Mouse (Mus musculus): ENCODE results near the gene Vmn2r75. TPM values are rescaled to one million over a fixed set of nuclear protein-coding genes. Genes with fewer than 3 reads are reported as not detected.
A peak's percentile ranks its signal among the peaks of the same experiment; 100 is the strongest.
"Not testable (repeated sequence)": the region's sequence is repeated elsewhere in the genome, so short reads cannot be mapped to it uniquely, and the experiment has no call there.

The Vmn2r75 gene
- not detected in 2 replicates for polyA plus RNA-seq (2012; rRNA removed)

DNA sequence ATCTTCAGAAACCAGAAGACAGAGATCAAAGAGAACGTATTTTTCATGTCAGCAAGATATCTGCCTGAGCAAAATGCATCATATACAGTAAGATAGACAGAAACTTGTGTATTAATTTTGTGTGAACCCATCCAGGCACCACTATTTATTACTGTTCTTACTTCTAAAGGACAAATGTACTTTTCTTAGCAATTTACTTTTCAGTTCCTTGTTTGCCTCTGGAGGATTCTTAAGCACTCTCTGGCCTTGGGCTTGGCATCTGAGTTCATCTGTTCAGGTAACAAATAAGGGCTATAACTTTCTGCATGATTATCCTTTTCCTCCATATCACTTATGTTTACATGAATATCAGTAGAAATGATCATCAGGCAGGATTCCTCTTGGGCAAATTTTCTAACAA is at the start of gene Vmn2r75:
TSS of gene Vmn2r75 (minus strand) at position 101 of the 400 bp plus-strand sequence.
- DNase-seq (ENCODE audit: low read depth) = not testable (repeated sequence)

DNA sequence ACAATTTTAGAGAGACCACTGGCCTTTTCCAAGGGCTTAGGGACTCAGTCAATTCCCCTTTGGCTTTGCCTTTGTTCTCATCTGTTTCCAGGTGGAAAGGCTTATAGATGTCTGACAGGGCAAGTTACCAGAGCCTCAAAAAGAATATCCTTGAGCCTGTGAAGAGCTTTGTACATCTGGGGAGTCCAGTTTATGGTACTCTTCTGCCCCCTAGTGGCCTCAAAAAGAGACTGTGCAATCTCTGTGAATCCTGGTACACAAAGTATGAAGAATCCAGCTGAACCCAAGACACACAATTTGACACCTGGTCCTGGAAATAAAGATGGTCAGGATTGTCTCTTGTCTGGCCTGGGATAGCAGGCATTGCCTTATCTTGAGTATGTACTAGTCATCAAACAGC is 39.8 kb upstream of the Vmn2r75 start:
- no peak for TF ChIP-seq POLR2A (IDR thresholded peaks at IDR 0.05; ENCODE audit: borderline replicate concordance, extremely low read depth, insufficient read depth, insufficient read length, poor library complexity, severe bottlenecking)
- TF ChIP-seq CTCF (IDR thresholded peaks at IDR 0.05; ENCODE audit: borderline replicate concordance, extremely low read depth, insufficient read depth, insufficient read length) = peak; percentile 50; the same call in 1 of the 2 replicates
- peak; percentile 47 for DNase-seq (ENCODE audit: low read depth)

Other genes starting within 250 kb of the Vmn2r75 start
- not detected in 2 replicates for gene Vmn2r74, start 210.1 kb downstream of the Vmn2r75 start, polyA plus RNA-seq (2012; rRNA removed)
- not detected in 2 replicates for gene Vmn2r76, start 74.5 kb upstream of the Vmn2r75 start, polyA plus RNA-seq (2012; rRNA removed)
- gene Olfr310, start 105.4 kb upstream of the Vmn2r75 start, polyA plus RNA-seq (2012; rRNA removed) = not detected in 2 replicates
- not detected in 2 replicates for gene Olfr309, start 141.9 kb upstream of the Vmn2r75 start, polyA plus RNA-seq (2012; rRNA removed)
- gene Olfr308, start 153.9 kb upstream of the Vmn2r75 start, polyA plus RNA-seq (2012; rRNA removed) = not detected in 2 replicates
- not detected in 2 replicates for gene Olfr307, start 165.8 kb upstream of the Vmn2r75 start, polyA plus RNA-seq (2012; rRNA removed)
- not detected in 2 replicates for gene Olfr305, start 195.2 kb upstream of the Vmn2r75 start, polyA plus RNA-seq (2012; rRNA removed)
- gene Olfr304, start 214.9 kb upstream of the Vmn2r75 start, polyA plus RNA-seq (2012; rRNA removed) = not detected in 2 replicates
- not detected in 2 replicates for gene Olfr303, start 226.0 kb upstream of the Vmn2r75 start, polyA plus RNA-seq (2012; rRNA removed)
- not detected in 2 replicates for gene Olfr301, start 232.1 kb upstream of the Vmn2r75 start, polyA plus RNA-seq (2012; rRNA removed)